Mouse (Mus musculus): ENCODE measurements around the gene Opn5. TPM values are rescaled to one million over a fixed set of nuclear protein-coding genes. Genes with fewer than 3 reads are reported as not detected.

Opn5 gene
- total RNA-seq (2014; rRNA removed; ENCODE audit: low replicate concordance) (not detected in 2 replicates), polyA plus RNA-seq (2015; fragmentation: Nextera tagmentation; extraction: Ambion mirVana) (not detected in 2 replicates)

- no peak for TF ChIP-seq EP300 (IDR thresholded peaks at IDR 0.05; ENCODE audit: low read depth)
- H3K4me1 ChIP-seq (ENCODE audit: control insufficient read depth, insufficient read depth), result no peaks in the 10 kb centered on the region
- H3K27ac ChIP-seq (ENCODE audit: low read depth), result no peak within 1 kb of the TSS
- no peak within 1 kb of the TSS for H3K4me3 ChIP-seq (ENCODE audit: low read depth, low read length)
- 66% methylated on average over 8 of the region's 8 CpGs for WGBS
- ATAC-seq (ENCODE audit: insufficient read depth, low read depth) (no peak), DNase-seq (ENCODE audit: low spot score) (no peak)
- no peak within 1 kb of the TSS for H3K9ac ChIP-seq (replicated peaks; ENCODE audit: low read depth, low read length)
- H3K9me3 ChIP-seq (replicated peaks; ENCODE audit: control insufficient read depth, low read length), result no peaks in the 10 kb centered on the region
- no peaks in the 10 kb centered on the region for H3K27me3 ChIP-seq (ENCODE audit: control insufficient read depth, insufficient read depth, low read length)
- no peak within 1 kb of the TSS for H3K4me2 ChIP-seq (ENCODE audit: low read depth, low read length)
- no peaks in the 10 kb centered on the region for H3K36me3 ChIP-seq (replicated peaks; ENCODE audit: control insufficient read depth, insufficient read depth, low read length)
These were observed at the start of gene Opn5 for GRCm38 (mm10) chr17:42611295-42611694. Gene Opn5, minus strand, starts transcription at chr17:42611395.

- TF ChIP-seq EP300 (IDR thresholded peaks at IDR 0.05; ENCODE audit: low read depth), result no peak
- TF ChIP-seq CTCF (IDR thresholded peaks at IDR 0.05; ENCODE audit: low read depth), result peak; percentile 85
- Histone ChIP-seq H3K27ac (ENCODE audit: low read depth) (no peak overlapping the region), H3K4me2 (ENCODE audit: low read depth, low read length) (no peak overlapping the region), H3K36me3 (replicated peaks; ENCODE audit: control insufficient read depth, insufficient read depth, low read length) (no peaks in the 10 kb centered on the region), H3K9me3 (replicated peaks; ENCODE audit: control insufficient read depth, low read length) (no peaks in the 10 kb centered on the region), H3K4me3 (ENCODE audit: low read depth, low read length) (no peak overlapping the region), H3K27me3 (ENCODE audit: control insufficient read depth, insufficient read depth, low read length) (no peaks in the 10 kb centered on the region), H3K4me1 (ENCODE audit: control insufficient read depth, insufficient read depth) (no peaks in the 10 kb centered on the region), H3K9ac (replicated peaks; ENCODE audit: low read depth, low read length) (no peak overlapping the region)
- 16% methylated on average over 14 of the region's 14 CpGs for WGBS
- DNase-seq (ENCODE audit: low spot score) (peak; percentile 60), ATAC-seq (ENCODE audit: insufficient read depth, low read depth) (no peak)
These were observed 47.6 kb upstream of the Opn5 start for GRCm38 (mm10) chr17:42658634-42659422.

- peak; percentile 81 for ATAC-seq (ENCODE audit: insufficient read depth, low read depth)
- H3K27ac ChIP-seq (ENCODE audit: low read depth), result no peak overlapping the region
These were observed 32.2 kb upstream of the Opn5 start for GRCm38 (mm10) chr17:42643416-42643815.

GRCm38 (mm10) chr17:42630206-42630605 lies 19.0 kb upstream of the Opn5 start:
- peak; percentile 15 for DNase-seq (ENCODE audit: low spot score)
- no peak overlapping the region; the same call in 1 of the 2 replicates for H3K27ac ChIP-seq (ENCODE audit: low read depth)
- peak; percentile 64 for ATAC-seq (ENCODE audit: insufficient read depth, low read depth)
- H3K36me3 ChIP-seq (replicated peaks; ENCODE audit: control insufficient read depth, insufficient read depth, low read length), result no peaks in the 10 kb centered on the region
- 0 out of 2 replicates have a peak, but pooled peaks cover 9% of the 10 kb centered on the region for H3K4me1 ChIP-seq (ENCODE audit: control insufficient read depth, insufficient read depth)
- TF ChIP-seq CTCF (IDR thresholded peaks at IDR 0.05; ENCODE audit: low read depth) (no peak), EP300 (IDR thresholded peaks at IDR 0.05; ENCODE audit: low read depth) (no peak)
- H3K9ac ChIP-seq (replicated peaks; ENCODE audit: low read depth, low read length), result no peak overlapping the region
- 13% methylated on average over 2 of the region's 2 CpGs for WGBS
- no peaks in the 10 kb centered on the region for H3K27me3 ChIP-seq (ENCODE audit: control insufficient read depth, insufficient read depth, low read length)
- H3K4me2 ChIP-seq (ENCODE audit: low read depth, low read length), result no peak overlapping the region
- H3K4me3 ChIP-seq (ENCODE audit: low read depth, low read length), result no peak overlapping the region
- no peaks in the 10 kb centered on the region for H3K9me3 ChIP-seq (replicated peaks; ENCODE audit: control insufficient read depth, low read length)

More at GRCm38 (mm10) chr17:42643416-42643815, 32.2 kb upstream of the Opn5 start:
- Histone ChIP-seq H3K9me3 (replicated peaks; ENCODE audit: control insufficient read depth, low read length) (0 out of 2 replicates have a peak, but pooled peaks cover 4% of the 10 kb centered on the region), H3K27me3 (ENCODE audit: control insufficient read depth, insufficient read depth, low read length) (no peaks in the 10 kb centered on the region), H3K4me1 (ENCODE audit: control insufficient read depth, insufficient read depth) (no peaks in the 10 kb centered on the region), H3K4me3 (ENCODE audit: low read depth, low read length) (no peak overlapping the region), H3K4me2 (ENCODE audit: low read depth, low read length) (no peak overlapping the region), H3K36me3 (replicated peaks; ENCODE audit: control insufficient read depth, insufficient read depth, low read length) (no peaks in the 10 kb centered on the region), H3K9ac (replicated peaks; ENCODE audit: low read depth, low read length) (no peak overlapping the region)
- TF ChIP-seq EP300 (IDR thresholded peaks at IDR 0.05; ENCODE audit: low read depth), result no peak
- TF ChIP-seq CTCF (IDR thresholded peaks at IDR 0.05; ENCODE audit: low read depth), result no peak
- 30% methylated on average over 3 of the region's 3 CpGs for WGBS
- DNase-seq (ENCODE audit: low spot score), result peak; percentile 46

GRCm38 (mm10) chr17:42613043-42613737 lies 2.0 kb upstream of the Opn5 start:
- Histone ChIP-seq H3K9me3 (replicated peaks; ENCODE audit: control insufficient read depth, low read length) (no peaks in the 10 kb centered on the region), H3K27ac (ENCODE audit: low read depth) (no peak overlapping the region), H3K36me3 (replicated peaks; ENCODE audit: control insufficient read depth, insufficient read depth, low read length) (no peaks in the 10 kb centered on the region), H3K4me2 (ENCODE audit: low read depth, low read length) (no peak overlapping the region), H3K27me3 (ENCODE audit: control insufficient read depth, insufficient read depth, low read length) (no peaks in the 10 kb centered on the region), H3K4me3 (ENCODE audit: low read depth, low read length) (no peak overlapping the region), H3K4me1 (ENCODE audit: control insufficient read depth, insufficient read depth) (no peaks in the 10 kb centered on the region), H3K9ac (replicated peaks; ENCODE audit: low read depth, low read length) (no peak overlapping the region)
- ATAC-seq (ENCODE audit: insufficient read depth, low read depth) (no peak; the same call in 1 of the 2 replicates), DNase-seq (ENCODE audit: low spot score) (peak; percentile 66)
- WGBS, result 33% methylated on average over 6 of the region's 6 CpGs
- TF ChIP-seq CTCF (IDR thresholded peaks at IDR 0.05; ENCODE audit: low read depth), result peak; percentile 68
- TF ChIP-seq EP300 (IDR thresholded peaks at IDR 0.05; ENCODE audit: low read depth), result no peak
